Mouse (Mus musculus): ENCODE data around the gene Ppfia4. TPM values are rescaled to one million over a fixed set of nuclear protein-coding genes. Genes with fewer than 3 reads are reported as not detected.

Gene Ppfia4
- polyA plus RNA-seq, 1 experiment from 2014 or later: 1.9 TPM

GRCm38 (mm10) chr1:134342781-134343310 lies 10.1 kb upstream of the Ppfia4 start:
- Histone ChIP-seq H3K9me3 (ENCODE audit: control insufficient read depth, low read length) (no peaks in the 10 kb centered on the region), H3K4me2 (replicated peaks; ENCODE audit: low read depth, low read length) (no peak overlapping the region), H3K4me1 (replicated peaks; ENCODE audit: control insufficient read depth, insufficient read depth, low read length) (no peaks in the 10 kb centered on the region), H3K4me3 (ENCODE audit: low read depth, low read length) (no peak overlapping the region), H3K27ac (ENCODE audit: low read depth, low read length) (no peak overlapping the region), H3K27me3 (ENCODE audit: control insufficient read depth, insufficient read depth, low read length) (no peaks in the 10 kb centered on the region), H3K36me3 (ENCODE audit: control insufficient read depth, insufficient read depth, low read length) (peaks cover 8% of the 10 kb centered on the region; the same call in 1 of the 2 replicates), H3K9ac (ENCODE audit: low read depth, low read length) (no peak overlapping the region)
- DNase-seq (ENCODE audit: low spot score) (no peak), ATAC-seq (ENCODE audit: low FRiP score) (no peak)
- 80% methylated on average over 8 of the region's 8 CpGs for WGBS

DNA sequence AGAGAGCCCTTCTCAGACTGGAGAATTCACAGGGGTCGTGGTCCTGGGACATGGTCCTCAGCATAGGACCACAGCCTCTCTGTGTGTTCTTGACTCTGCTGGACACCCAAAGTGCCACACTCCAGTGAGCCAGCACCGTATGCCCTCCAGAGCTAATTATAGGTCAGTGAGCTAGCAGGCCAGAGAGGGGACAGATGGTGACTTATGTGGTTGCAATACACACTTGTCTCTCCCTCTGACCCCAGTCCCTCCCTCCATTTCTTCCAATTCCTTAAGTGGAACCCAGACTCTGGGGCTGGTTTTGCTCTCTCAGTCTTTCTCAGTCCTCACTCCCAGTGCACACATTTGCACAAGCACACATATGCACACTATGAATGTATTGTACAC lies 9.5 kb upstream of the Ppfia4 start:
- H3K4me2 ChIP-seq (replicated peaks; ENCODE audit: low read depth, low read length): no peak overlapping the region
- peaks cover 5% of the 10 kb centered on the region; the same call in 1 of the 2 replicates for H3K36me3 ChIP-seq (ENCODE audit: control insufficient read depth, insufficient read depth, low read length)
- ATAC-seq (ENCODE audit: low FRiP score) (no peak), DNase-seq (ENCODE audit: low spot score) (no peak)
- H3K4me3 ChIP-seq (ENCODE audit: low read depth, low read length): no peak overlapping the region
- H3K27me3 ChIP-seq (ENCODE audit: control insufficient read depth, insufficient read depth, low read length): no peaks in the 10 kb centered on the region
- no peaks in the 10 kb centered on the region for H3K4me1 ChIP-seq (replicated peaks; ENCODE audit: control insufficient read depth, insufficient read depth, low read length)
- 60% methylated on average over 2 of the region's 2 CpGs for WGBS
- H3K9me3 ChIP-seq (ENCODE audit: control insufficient read depth, low read length): no peaks in the 10 kb centered on the region
- no peak overlapping the region for H3K9ac ChIP-seq (ENCODE audit: low read depth, low read length)
- H3K27ac ChIP-seq (ENCODE audit: low read depth, low read length): no peak overlapping the region

GRCm38 (mm10) chr1:134341641-134342277 lies 9.0 kb upstream of the Ppfia4 start:
- H3K4me2 ChIP-seq (replicated peaks; ENCODE audit: low read depth, low read length): no peak overlapping the region
- H3K36me3 ChIP-seq (ENCODE audit: control insufficient read depth, insufficient read depth, low read length): peaks cover 5% of the 10 kb centered on the region; the same call in 1 of the 2 replicates
- no peak overlapping the region for H3K27ac ChIP-seq (ENCODE audit: low read depth, low read length)
- H3K27me3 ChIP-seq (ENCODE audit: control insufficient read depth, insufficient read depth, low read length): no peaks in the 10 kb centered on the region
- H3K9me3 ChIP-seq (ENCODE audit: control insufficient read depth, low read length): no peaks in the 10 kb centered on the region
- WGBS: 86% methylated on average over 5 of the region's 5 CpGs
- no peak overlapping the region for H3K9ac ChIP-seq (ENCODE audit: low read depth, low read length)
- ATAC-seq (ENCODE audit: low FRiP score) (no peak), DNase-seq (ENCODE audit: low spot score) (no peak)
- H3K4me1 ChIP-seq (replicated peaks; ENCODE audit: control insufficient read depth, insufficient read depth, low read length): no peaks in the 10 kb centered on the region
- H3K4me3 ChIP-seq (ENCODE audit: low read depth, low read length): no peak overlapping the region

GRCm38 (mm10) chr1:134339757-134340619 lies 7.3 kb upstream of the Ppfia4 start:
- 92% methylated on average over 18 of the region's 18 CpGs for WGBS
- DNase-seq (ENCODE audit: low spot score) (no peak), ATAC-seq (ENCODE audit: low FRiP score) (no peak)
- H3K36me3 ChIP-seq (ENCODE audit: control insufficient read depth, insufficient read depth, low read length): no peaks in the 10 kb centered on the region
- H3K27ac ChIP-seq (ENCODE audit: low read depth, low read length): no peak overlapping the region
- H3K4me3 ChIP-seq (ENCODE audit: low read depth, low read length): no peak overlapping the region
- no peaks in the 10 kb centered on the region for H3K4me1 ChIP-seq (replicated peaks; ENCODE audit: control insufficient read depth, insufficient read depth, low read length)
- H3K27me3 ChIP-seq (ENCODE audit: control insufficient read depth, insufficient read depth, low read length): no peaks in the 10 kb centered on the region
- no peaks in the 10 kb centered on the region for H3K9me3 ChIP-seq (ENCODE audit: control insufficient read depth, low read length)
- no peak overlapping the region for H3K9ac ChIP-seq (ENCODE audit: low read depth, low read length)
- no peak overlapping the region for H3K4me2 ChIP-seq (replicated peaks; ENCODE audit: low read depth, low read length)

GRCm38 (mm10) chr1:134339162-134339561 lies 6.4 kb upstream of the Ppfia4 start:
- no peak for ATAC-seq (ENCODE audit: low FRiP score)
- Histone ChIP-seq H3K4me3 (ENCODE audit: low read depth, low read length) (no peak overlapping the region), H3K9me3 (ENCODE audit: control insufficient read depth, low read length) (no peaks in the 10 kb centered on the region), H3K36me3 (ENCODE audit: control insufficient read depth, insufficient read depth, low read length) (no peaks in the 10 kb centered on the region), H3K4me1 (replicated peaks; ENCODE audit: control insufficient read depth, insufficient read depth, low read length) (no peaks in the 10 kb centered on the region; the same call in 1 of the 2 replicates), H3K9ac (ENCODE audit: low read depth, low read length) (no peak overlapping the region), H3K4me2 (replicated peaks; ENCODE audit: low read depth, low read length) (no peak overlapping the region), H3K27me3 (ENCODE audit: control insufficient read depth, insufficient read depth, low read length) (no peaks in the 10 kb centered on the region), H3K27ac (ENCODE audit: low read depth, low read length) (no peak overlapping the region)
- no peak for DNase-seq (ENCODE audit: low spot score)
- 86% methylated on average over 7 of the region's 7 CpGs for WGBS

- H3K4me2 ChIP-seq (replicated peaks; ENCODE audit: low read depth, low read length): no peak overlapping the region
- H3K27ac ChIP-seq (ENCODE audit: low read depth, low read length): no peak overlapping the region
- H3K9me3 ChIP-seq (ENCODE audit: control insufficient read depth, low read length): no peaks in the 10 kb centered on the region
- H3K9ac ChIP-seq (ENCODE audit: low read depth, low read length): no peak overlapping the region
- WGBS: 89% methylated on average over 11 of the region's 11 CpGs
- no peak overlapping the region for H3K4me3 ChIP-seq (ENCODE audit: low read depth, low read length)
- H3K36me3 ChIP-seq (ENCODE audit: control insufficient read depth, insufficient read depth, low read length): no peaks in the 10 kb centered on the region
- no peaks in the 10 kb centered on the region for H3K27me3 ChIP-seq (ENCODE audit: control insufficient read depth, insufficient read depth, low read length)
- ATAC-seq (ENCODE audit: low FRiP score) (no peak), DNase-seq (ENCODE audit: low spot score) (no peak)
- no peaks in the 10 kb centered on the region; the same call in 1 of the 2 replicates for H3K4me1 ChIP-seq (replicated peaks; ENCODE audit: control insufficient read depth, insufficient read depth, low read length)
Measured at GRCm38 (mm10) chr1:134336958-134337710, 4.4 kb upstream of the Ppfia4 start.

GRCm38 (mm10) chr1:134335924-134336810 lies 3.4 kb upstream of the Ppfia4 start:
- no peaks in the 10 kb centered on the region; the same call in 1 of the 2 replicates for H3K4me1 ChIP-seq (replicated peaks; ENCODE audit: control insufficient read depth, insufficient read depth, low read length)
- no peaks in the 10 kb centered on the region for H3K27me3 ChIP-seq (ENCODE audit: control insufficient read depth, insufficient read depth, low read length)
- H3K9me3 ChIP-seq (ENCODE audit: control insufficient read depth, low read length): no peaks in the 10 kb centered on the region
- H3K4me3 ChIP-seq (ENCODE audit: low read depth, low read length): no peak overlapping the region
- no peak overlapping the region for H3K4me2 ChIP-seq (replicated peaks; ENCODE audit: low read depth, low read length)
- DNase-seq (ENCODE audit: low spot score) (no peak), ATAC-seq (ENCODE audit: low FRiP score) (no peak)
- no peak overlapping the region for H3K9ac ChIP-seq (ENCODE audit: low read depth, low read length)
- H3K36me3 ChIP-seq (ENCODE audit: control insufficient read depth, insufficient read depth, low read length): no peaks in the 10 kb centered on the region
- no peak overlapping the region for H3K27ac ChIP-seq (ENCODE audit: low read depth, low read length)
- WGBS: 85% methylated on average over 12 of the region's 12 CpGs
